Mouse (Mus musculus) midbrain, embryonic 14.5 days (tissue): ENCODE data around the gene Lefty2. TPM values are rescaled to one million over a fixed set of nuclear protein-coding genes. Genes with fewer than 3 reads are reported as not detected.
"Not testable (repeated sequence)": the region's sequence is repeated elsewhere in the genome, so short reads cannot be mapped to it uniquely, and the experiment has no call there.

ENCODE experiments used
- ATAC-seq: fragments of 200-750 bp; cut with Nextera tagmentation; 2 replicates; pipeline ENCODE4 v1.8.0; 2017; ENCODE audit warnings: moderate number of reproducible peaks, moderate library complexity; ENCODE audit not compliant: low FRiP score, low TSS enrichment
- DNase-seq: peaks from one replicate; pipeline ENCODE4 v3.0.0-alpha.2; 2015
- H3K27ac ChIP-seq: fragments of 300-500 bp; sonication (generic); replicated peaks from 2 replicates; pipeline ENCODE4 v1.5.1; 2014; ENCODE audit warnings: mild to moderate bottlenecking, low read depth, low read length, moderate library complexity
- H3K27me3 ChIP-seq: fragments of 300-500 bp; sonication (generic); 2 replicates; pipeline ENCODE4 v1.6.1; 2014; ENCODE audit warnings: low read length, control low read depth, mixed read lengths; ENCODE audit not compliant: control insufficient read depth, insufficient read depth
- H3K36me3 ChIP-seq: fragments of 300-500 bp; sonication (generic); 2 replicates; pipeline ENCODE4 v1.6.1; 2014; ENCODE audit warnings: low read length, control low read depth; ENCODE audit not compliant: control insufficient read depth, insufficient read depth
- H3K4me1 ChIP-seq: fragments of 300-500 bp; sonication (generic); 2 replicates; pipeline ENCODE4 v1.6.1; 2014; ENCODE audit warnings: mild to moderate bottlenecking, antibody characterized with exemption, low read length, control low read depth; ENCODE audit not compliant: control insufficient read depth, insufficient read depth
- H3K4me2 ChIP-seq: fragments of 300-500 bp; sonication (generic); 2 replicates; pipeline ENCODE4 v1.6.1; 2014; ENCODE audit warnings: mild to moderate bottlenecking, low read length, moderate library complexity
- H3K4me3 ChIP-seq: fragments of 300-500 bp; sonication (generic); replicated peaks from 2 replicates; pipeline ENCODE4 v1.5.1; 2014; ENCODE audit warnings: low read depth, low read length
- H3K9ac ChIP-seq: fragments of 300-500 bp; sonication (generic); replicated peaks from 2 replicates; pipeline ENCODE4 v1.6.1; 2014; ENCODE audit warnings: mild to moderate bottlenecking, low read length, moderate library complexity
- H3K9me3 ChIP-seq: fragments of 300-500 bp; sonication (generic); 2 replicates; pipeline ENCODE4 v1.6.1; 2016; ENCODE audit warnings: low read length, control low read depth, mixed read lengths; ENCODE audit not compliant: control insufficient read depth
- WGBS: fragments of 180-500 bp; shearing (Covaris S2); extraction: QIAGEN DNeasy Blood & Tissue Kit; methylation state at CpG from one replicate; pipeline ENCODE4 v1.1.7; 2014; 5-methylcytosine and 5-hydroxymethylcytosine counted together
- polyA plus RNA-seq: library from polyadenylated mRNA; unstranded; fragments of >200 nt; fragmentation: Nextera tagmentation; extraction: Ambion mirVana; gene quantifications from 2 replicates; pipeline ENCODE4 v1.2.1, GENCODE M21; 2014

Gene Lefty2
- polyA plus RNA-seq, 1 experiment from 2014 or later: 2.0 TPM

- Histone ChIP-seq H3K27ac (no peak within 1 kb of the TSS), H3K9me3 (no peaks in the 10 kb centered on the region), H3K36me3 (no peaks in the 10 kb centered on the region), H3K4me2 (no peak within 1 kb of the TSS), H3K4me1 (peaks cover 4% of the 10 kb centered on the region; the same call in 1 of the 2 replicates), H3K9ac (no peak within 1 kb of the TSS), H3K27me3 (peaks cover 21% of the 10 kb centered on the region), H3K4me3 (no peak within 1 kb of the TSS)
- 13% methylated on average over 21 of the region's 21 CpGs for WGBS
- DNase-seq (no peak), ATAC-seq (no peak; the same call in 1 of the 2 replicates)
These were observed 41.8 kb downstream of the Lefty2 start, which contains the start of gene Lefty1 for GRCm38 (mm10) chr1:180934467-180935419. Gene Lefty1, plus strand, starts transcription at chr1:180935022.

- H3K4me1 ChIP-seq, H3K9me3 ChIP-seq, H3K36me3 ChIP-seq, ATAC-seq, H3K27ac ChIP-seq, H3K4me3 ChIP-seq, H3K9ac ChIP-seq: not testable (repeated sequence)
- 2% methylated on average over 39 of the region's 41 CpGs for WGBS
- H3K27me3 ChIP-seq: peaks cover 35% of the 10 kb centered on the region
- peak; percentile 25 for DNase-seq
- peak overlapping the region; percentile 35 for H3K4me2 ChIP-seq
These were observed 43.9 kb downstream of the Lefty2 start for GRCm38 (mm10) chr1:180936610-180937398.

GRCm38 (mm10) chr1:180937631-180938030 lies 44.7 kb downstream of the Lefty2 start:
- ATAC-seq, H3K9me3 ChIP-seq, H3K4me2 ChIP-seq, H3K27ac ChIP-seq, H3K4me3 ChIP-seq, H3K36me3 ChIP-seq, DNase-seq, H3K9ac ChIP-seq: not testable (repeated sequence)
- Histone ChIP-seq H3K27me3 (peaks cover 43% of the 10 kb centered on the region), H3K4me1 (peaks cover 13% of the 10 kb centered on the region)
- WGBS: 18% methylated on average over 13 of the region's 13 CpGs

- not testable (repeated sequence) for H3K9me3 ChIP-seq, H3K4me3 ChIP-seq, H3K9ac ChIP-seq, ATAC-seq, DNase-seq, H3K27ac ChIP-seq, H3K4me2 ChIP-seq, H3K36me3 ChIP-seq
- H3K27me3 ChIP-seq: peaks cover 55% of the 10 kb centered on the region
- WGBS: 89% methylated on average over 2 of the region's 2 CpGs
- peaks cover 11% of the 10 kb centered on the region for H3K4me1 ChIP-seq
These were observed 45.9 kb downstream of the Lefty2 start for GRCm38 (mm10) chr1:180938781-180939180.

- WGBS: 88% methylated on average over 7 of the region's 7 CpGs
- DNase-seq (no peak), ATAC-seq (no peak)
- peaks cover 50% of the 10 kb centered on the region for H3K27me3 ChIP-seq
- H3K9me3 ChIP-seq: no peaks in the 10 kb centered on the region
- no peak overlapping the region for H3K4me3 ChIP-seq
- no peak overlapping the region for H3K4me2 ChIP-seq
- no peak overlapping the region for H3K9ac ChIP-seq
- no peaks in the 10 kb centered on the region for H3K36me3 ChIP-seq
- no peak overlapping the region for H3K27ac ChIP-seq
- peaks cover 10% of the 10 kb centered on the region for H3K4me1 ChIP-seq
These were observed 48.0 kb downstream of the Lefty2 start for GRCm38 (mm10) chr1:180940776-180941460.

- H3K4me2 ChIP-seq: peak overlapping the region; percentile 91
- H3K4me3 ChIP-seq: peak overlapping the region; percentile 56
- 4% methylated on average over 18 of the region's 18 CpGs for WGBS
- ATAC-seq (peak; percentile 43; the same call in 1 of the 2 replicates), DNase-seq (peak; percentile 15)
- no peaks in the 10 kb centered on the region for H3K9me3 ChIP-seq
- H3K9ac ChIP-seq: peak overlapping the region; percentile 46; the same call in 1 of the 2 replicates
- no peak overlapping the region for H3K27ac ChIP-seq
- no peaks in the 10 kb centered on the region for H3K36me3 ChIP-seq
- peaks cover 45% of the 10 kb centered on the region for H3K27me3 ChIP-seq
- peaks cover 10% of the 10 kb centered on the region for H3K4me1 ChIP-seq
These were observed 48.8 kb downstream of the Lefty2 start for GRCm38 (mm10) chr1:180941726-180942125.

GRCm38 (mm10) chr1:180942166-180943031 lies 49.5 kb downstream of the Lefty2 start, which contains the start of gene Tmem63a:
Gene Tmem63a, plus strand, starts transcription at chr1:180942344.
- under 1% methylated on average over 73 of the region's 73 CpGs for WGBS
- no peaks in the 10 kb centered on the region for H3K9me3 ChIP-seq
- H3K27me3 ChIP-seq: peaks cover 45% of the 10 kb centered on the region
- H3K36me3 ChIP-seq: no peaks in the 10 kb centered on the region
- ATAC-seq: peak; percentile 40; the same call in 1 of the 2 replicates
- H3K4me2 ChIP-seq: peak within 1 kb of the TSS; percentile 91
- no peak within 1 kb of the TSS for H3K27ac ChIP-seq
- peak; percentile 72 for DNase-seq
- peak within 1 kb of the TSS; percentile 46 for H3K9ac ChIP-seq
- peak within 1 kb of the TSS; percentile 56 for H3K4me3 ChIP-seq
- H3K4me1 ChIP-seq: peaks cover 10% of the 10 kb centered on the region
